Mouse (Mus musculus): Measurements from ENCODE around the gene Rnpepl1. TPM values are rescaled to one million over a fixed set of nuclear protein-coding genes. Genes with fewer than 3 reads are reported as not detected.

The Rnpepl1 gene
- polyA plus RNA-seq (2015; fragmentation: Nextera tagmentation; extraction: Ambion mirVana), result 29.8 and 33.4 TPM in 2 replicates

DNA sequence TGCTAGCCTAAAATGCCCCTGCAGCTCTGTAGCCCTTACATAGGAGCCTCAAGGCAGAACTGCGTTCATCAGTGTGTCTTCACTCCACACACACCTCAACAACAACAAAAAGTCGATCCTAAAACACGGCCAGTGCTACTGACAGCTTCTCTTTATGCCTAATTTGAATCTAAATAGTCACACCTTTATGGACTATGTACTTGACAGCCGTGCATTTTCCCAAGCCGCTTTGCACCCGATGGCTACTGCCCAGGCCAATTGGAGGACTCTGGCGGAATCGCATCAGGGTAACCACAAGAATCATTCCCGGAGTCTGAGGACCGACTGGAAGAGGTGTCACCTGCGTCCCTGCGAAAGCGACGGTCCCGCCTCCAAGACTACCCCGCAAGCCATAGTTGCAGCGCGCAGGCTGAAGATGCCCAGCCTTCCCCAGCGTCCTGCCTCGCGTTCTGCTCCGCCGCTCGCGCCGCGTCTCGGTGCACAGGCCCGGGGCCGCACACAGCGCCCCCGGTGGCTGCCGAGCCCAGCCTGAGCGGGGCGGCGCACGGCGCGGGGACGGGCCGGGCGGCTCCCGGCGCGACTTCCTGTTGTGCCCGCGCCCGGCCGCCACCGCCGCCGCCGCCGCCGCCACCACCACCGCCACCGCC, at the start of gene Rnpepl1:
Gene Rnpepl1, plus strand, starts transcription at position 545 of the 647 bp plus-strand sequence.
- peak within 1 kb of the TSS; percentile 96 for H3K9ac ChIP-seq (replicated peaks)
- under 1% methylated on average over 52 of the region's 57 CpGs for WGBS
- H3K27me3 ChIP-seq (replicated peaks), result no peaks in the 10 kb centered on the region
- peaks cover 11% of the 10 kb centered on the region for H3K36me3 ChIP-seq
- peak within 1 kb of the TSS; percentile 94 for H3K27ac ChIP-seq (replicated peaks)
- peak; percentile 73 for ATAC-seq (ENCODE audit: low FRiP score)
- H3K4me1 ChIP-seq, result peaks cover 60% of the 10 kb centered on the region
- H3K9me3 ChIP-seq (replicated peaks), result no peaks in the 10 kb centered on the region
- H3K4me3 ChIP-seq (replicated peaks), result peak within 1 kb of the TSS; percentile 70
- H3K4me2 ChIP-seq, result peak within 1 kb of the TSS; percentile 70

DNA sequence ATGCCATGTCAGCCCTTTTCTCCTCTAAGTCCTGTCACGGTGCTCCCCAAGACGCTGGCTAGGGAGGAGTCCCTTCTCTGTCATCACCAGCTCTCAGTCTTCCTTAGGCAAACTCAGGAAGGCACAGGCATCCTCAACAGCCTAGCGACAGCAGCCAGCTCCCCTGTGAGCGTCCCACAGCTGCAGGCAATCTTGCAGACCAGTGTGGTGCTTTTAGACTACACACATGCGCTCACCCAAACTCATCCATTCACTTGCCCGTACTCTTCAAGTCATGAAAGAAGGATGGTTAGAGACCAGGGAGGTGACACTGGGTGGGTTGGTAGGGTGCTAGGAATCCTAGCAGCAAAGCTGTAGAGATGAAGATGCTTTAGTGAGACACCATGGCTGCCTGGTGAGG, 49.1 kb upstream of the Rnpepl1 start:
- peaks cover 9% of the 10 kb centered on the region; the same call in 1 of the 2 replicates for H3K4me1 ChIP-seq
- no peaks in the 10 kb centered on the region for H3K27me3 ChIP-seq (replicated peaks)
- H3K4me2 ChIP-seq, result no peak overlapping the region
- H3K9me3 ChIP-seq (replicated peaks), result no peaks in the 10 kb centered on the region
- H3K27ac ChIP-seq (replicated peaks), result peak overlapping the region; percentile 49
- ATAC-seq (ENCODE audit: low FRiP score), result peak; percentile 29; the same call in 1 of the 2 replicates
- peaks cover 36% of the 10 kb centered on the region for H3K36me3 ChIP-seq
- no peak overlapping the region for H3K9ac ChIP-seq (replicated peaks)
- no peak overlapping the region for H3K4me3 ChIP-seq (replicated peaks)
- WGBS, result 75% methylated on average over 6 of the region's 6 CpGs

- Histone ChIP-seq H3K9me3 (replicated peaks) (no peaks in the 10 kb centered on the region), H3K4me1 (peaks cover 9% of the 10 kb centered on the region; the same call in 1 of the 2 replicates), H3K4me2 (no peak overlapping the region), H3K4me3 (replicated peaks) (no peak overlapping the region), H3K36me3 (peaks cover 19% of the 10 kb centered on the region), H3K27me3 (replicated peaks) (no peaks in the 10 kb centered on the region), H3K9ac (replicated peaks) (no peak overlapping the region), H3K27ac (replicated peaks) (no peak overlapping the region)
- ATAC-seq (ENCODE audit: low FRiP score), result no peak
- WGBS, result 92% methylated on average over 4 of the region's 4 CpGs
Measured at GRCm38 (mm10) chr1:92863268-92863667, 47.3 kb upstream of the Rnpepl1 start.

- Histone ChIP-seq H3K9me3 (replicated peaks) (no peaks in the 10 kb centered on the region), H3K9ac (replicated peaks) (no peak overlapping the region), H3K27ac (replicated peaks) (no peak overlapping the region), H3K4me1 (peaks cover 9% of the 10 kb centered on the region; the same call in 1 of the 2 replicates), H3K36me3 (no peaks in the 10 kb centered on the region), H3K27me3 (replicated peaks) (no peaks in the 10 kb centered on the region), H3K4me2 (no peak overlapping the region), H3K4me3 (replicated peaks) (no peak overlapping the region)
- no peak for ATAC-seq (ENCODE audit: low FRiP score)
- WGBS, result 71% methylated on average over 2 of the region's 2 CpGs
Measured at GRCm38 (mm10) chr1:92866170-92866569, 44.4 kb upstream of the Rnpepl1 start.

- no peak for ATAC-seq (ENCODE audit: low FRiP score)
- H3K4me1 ChIP-seq, result peaks cover 5% of the 10 kb centered on the region; the same call in 1 of the 2 replicates
- no peak overlapping the region for H3K4me3 ChIP-seq (replicated peaks)
- no peak overlapping the region for H3K9ac ChIP-seq (replicated peaks)
- 81% methylated on average over 2 of the region's 2 CpGs for WGBS
- no peaks in the 10 kb centered on the region for H3K36me3 ChIP-seq
- H3K4me2 ChIP-seq, result no peak overlapping the region
- H3K27ac ChIP-seq (replicated peaks), result no peak overlapping the region
- no peaks in the 10 kb centered on the region for H3K9me3 ChIP-seq (replicated peaks)
- H3K27me3 ChIP-seq (replicated peaks), result no peaks in the 10 kb centered on the region
Measured at GRCm38 (mm10) chr1:92869985-92870384, 40.6 kb upstream of the Rnpepl1 start.

- Histone ChIP-seq H3K27ac (replicated peaks) (no peak overlapping the region), H3K27me3 (replicated peaks) (no peaks in the 10 kb centered on the region), H3K4me3 (replicated peaks) (no peak overlapping the region), H3K4me2 (no peak overlapping the region), H3K4me1 (no peaks in the 10 kb centered on the region), H3K36me3 (no peaks in the 10 kb centered on the region), H3K9ac (replicated peaks) (no peak overlapping the region), H3K9me3 (replicated peaks) (no peaks in the 10 kb centered on the region)
- no peak for ATAC-seq (ENCODE audit: low FRiP score)
- 88% methylated on average over 7 of the region's 7 CpGs for WGBS
Measured at GRCm38 (mm10) chr1:92872666-92873065, 37.9 kb upstream of the Rnpepl1 start.

DNA sequence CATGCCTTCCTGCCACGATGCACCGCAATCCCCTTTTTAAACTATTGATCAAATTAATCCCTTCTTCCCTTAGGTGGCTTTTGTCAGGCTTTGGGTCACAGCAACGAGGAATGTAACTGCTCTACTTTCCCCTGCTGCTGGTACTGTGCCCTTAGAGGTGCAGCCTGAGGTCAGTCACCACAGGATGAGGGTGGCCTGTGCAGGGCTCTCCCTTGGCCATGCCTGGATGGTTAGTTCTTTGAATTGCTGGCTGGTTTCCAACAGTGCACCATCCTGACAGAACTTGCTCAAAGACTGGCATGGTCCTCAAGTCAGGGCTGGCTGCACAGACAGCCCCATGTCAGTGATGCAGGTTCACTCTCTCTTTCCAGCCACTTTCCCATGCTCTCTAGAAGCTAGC, 36.6 kb upstream of the Rnpepl1 start:
- no peak for ATAC-seq (ENCODE audit: low FRiP score)
- no peaks in the 10 kb centered on the region for H3K4me1 ChIP-seq
- WGBS, result 90% methylated on average over 3 of the region's 3 CpGs
- no peak overlapping the region for H3K4me3 ChIP-seq (replicated peaks)
- H3K9ac ChIP-seq (replicated peaks), result no peak overlapping the region
- H3K9me3 ChIP-seq (replicated peaks), result no peaks in the 10 kb centered on the region
- no peak overlapping the region for H3K4me2 ChIP-seq
- H3K27me3 ChIP-seq (replicated peaks), result no peaks in the 10 kb centered on the region
- H3K36me3 ChIP-seq, result no peaks in the 10 kb centered on the region
- no peak overlapping the region for H3K27ac ChIP-seq (replicated peaks)

GRCm38 (mm10) chr1:92875360-92876111, 35.0 kb upstream of the Rnpepl1 start:
- no peaks in the 10 kb centered on the region for H3K4me1 ChIP-seq

DNA sequence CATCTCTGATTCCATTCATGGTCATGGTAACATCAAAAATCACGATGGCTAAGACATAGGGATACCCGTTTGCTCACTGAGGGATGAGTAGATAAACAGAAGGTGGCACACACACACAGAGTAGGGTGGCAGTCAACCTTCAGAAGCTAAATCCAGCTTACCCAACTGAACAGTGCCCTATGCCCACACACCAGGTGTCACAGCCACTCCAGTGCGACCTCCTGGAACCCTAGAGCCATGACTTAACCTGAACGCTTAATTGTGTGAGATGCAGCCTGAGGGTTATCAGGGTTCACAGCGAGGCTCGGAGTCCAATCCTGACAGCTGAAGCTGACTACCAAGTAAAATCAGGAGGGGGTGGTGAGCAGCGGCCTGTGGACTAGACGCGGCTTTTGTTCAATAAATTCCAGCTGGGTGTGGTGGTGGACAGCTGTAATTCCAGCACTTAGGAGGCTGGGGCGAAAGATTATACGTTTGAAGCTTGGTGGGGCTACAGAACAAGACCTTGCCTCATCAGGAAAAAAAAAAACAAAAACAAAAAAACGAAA, 33.1 kb upstream of the Rnpepl1 start:
- Histone ChIP-seq H3K4me1 (no peaks in the 10 kb centered on the region), H3K36me3 (no peaks in the 10 kb centered on the region), H3K4me3 (replicated peaks) (no peak overlapping the region), H3K4me2 (no peak overlapping the region), H3K27me3 (replicated peaks) (no peaks in the 10 kb centered on the region), H3K9ac (replicated peaks) (no peak overlapping the region), H3K27ac (replicated peaks) (no peak overlapping the region), H3K9me3 (replicated peaks) (no peaks in the 10 kb centered on the region)
- 67% methylated on average over 12 of the region's 12 CpGs for WGBS
- ATAC-seq (ENCODE audit: low FRiP score), result no peak

More at GRCm38 (mm10) chr1:92875360-92876111, 35.0 kb upstream of the Rnpepl1 start:
- no peaks in the 10 kb centered on the region for H3K9me3 ChIP-seq (replicated peaks)
- no peak overlapping the region for H3K4me3 ChIP-seq (replicated peaks)
- no peak overlapping the region for H3K4me2 ChIP-seq
- no peaks in the 10 kb centered on the region for H3K27me3 ChIP-seq (replicated peaks)
- no peak for ATAC-seq (ENCODE audit: low FRiP score)
- no peaks in the 10 kb centered on the region for H3K36me3 ChIP-seq
- WGBS, result 91% methylated on average over 8 of the region's 8 CpGs
- H3K27ac ChIP-seq (replicated peaks), result no peak overlapping the region
- no peak overlapping the region for H3K9ac ChIP-seq (replicated peaks)

DNA sequence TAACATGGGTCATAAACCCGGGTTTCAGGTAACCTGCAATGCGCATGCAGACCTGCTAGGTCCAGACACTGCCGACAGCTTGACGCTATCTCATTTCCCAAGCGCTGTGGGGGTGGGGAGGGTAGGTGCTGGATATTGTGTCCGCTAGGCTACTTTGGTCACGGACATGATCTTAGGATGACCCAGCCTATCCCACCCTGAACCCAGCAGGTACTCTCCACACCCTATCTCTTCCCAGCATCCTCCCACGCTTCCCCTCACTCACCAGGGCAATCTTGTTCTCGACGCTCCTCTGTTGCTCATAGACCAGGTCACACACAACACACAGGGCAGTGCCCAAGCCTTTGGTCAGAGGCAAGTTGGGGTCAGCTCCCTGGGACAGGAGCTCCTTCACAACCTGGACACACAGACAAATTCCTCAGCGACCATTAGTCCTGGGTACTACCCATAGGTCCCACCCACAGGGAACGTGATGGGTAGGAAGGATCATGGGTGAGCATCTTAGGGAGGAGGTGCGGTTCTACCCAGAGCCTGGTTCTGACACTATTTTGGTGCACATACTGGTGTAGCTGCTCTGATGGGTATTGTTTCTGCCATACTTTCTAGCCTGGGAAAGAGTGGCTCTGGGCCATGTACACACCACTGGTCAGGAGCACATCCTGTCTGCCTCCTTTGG, 32.4 kb upstream of the Rnpepl1 start:
- Histone ChIP-seq H3K4me2 (no peak overlapping the region), H3K9me3 (replicated peaks) (no peaks in the 10 kb centered on the region), H3K4me3 (replicated peaks) (no peak overlapping the region), H3K36me3 (no peaks in the 10 kb centered on the region), H3K27me3 (replicated peaks) (no peaks in the 10 kb centered on the region), H3K4me1 (no peaks in the 10 kb centered on the region), H3K27ac (replicated peaks) (no peak overlapping the region), H3K9ac (replicated peaks) (no peak overlapping the region)
- WGBS, result 85% methylated on average over 13 of the region's 13 CpGs
- ATAC-seq (ENCODE audit: low FRiP score), result no peak

GRCm38 (mm10) chr1:92879266-92879665, 31.3 kb upstream of the Rnpepl1 start:
- no peaks in the 10 kb centered on the region for H3K9me3 ChIP-seq (replicated peaks)
- no peak for ATAC-seq (ENCODE audit: low FRiP score)
- H3K27ac ChIP-seq (replicated peaks), result no peak overlapping the region
- H3K27me3 ChIP-seq (replicated peaks), result no peaks in the 10 kb centered on the region
- no peak overlapping the region for H3K9ac ChIP-seq (replicated peaks)
- no peaks in the 10 kb centered on the region for H3K4me1 ChIP-seq
- no peak overlapping the region for H3K4me2 ChIP-seq
- no peaks in the 10 kb centered on the region for H3K36me3 ChIP-seq
- 85% methylated on average over 12 of the region's 12 CpGs for WGBS
- no peak overlapping the region for H3K4me3 ChIP-seq (replicated peaks)

All from neural tube, embryonic 15.5 days (tissue).